Mouse (Mus musculus) liver, postnatal 0 days (tissue): ENCODE results near the gene 1600014C10Rik. TPM values are rescaled to one million over a fixed set of nuclear protein-coding genes. Genes with fewer than 3 reads are reported as not detected.

ENCODE experiments used
- ATAC-seq: fragments of 200-750 bp; cut with Nextera tagmentation; 2 replicates; pipeline ENCODE4 v1.8.0; 2017; ENCODE audit warnings: mild to moderate bottlenecking, moderate library complexity
- DNase-seq: peaks from one replicate; pipeline ENCODE4 v3.0.0-alpha.2; 2016
- H3K27ac ChIP-seq: fragments of 300-500 bp; sonication (generic); 2 replicates; pipeline ENCODE4 v1.5.1; 2014; ENCODE audit warnings: antibody characterized with exemption, moderate library complexity, mild to moderate bottlenecking, low read depth
- H3K27me3 ChIP-seq: fragments of 300-500 bp; sonication (generic); 2 replicates; pipeline ENCODE4 v1.6.1; 2014; ENCODE audit warnings: low read length, control low read depth, mixed read lengths; ENCODE audit not compliant: insufficient read depth
- H3K36me3 ChIP-seq: fragments of 300-500 bp; sonication (generic); replicated peaks from 2 replicates; pipeline ENCODE4 v1.6.1; 2014; ENCODE audit warnings: mild to moderate bottlenecking, control low read depth, low read length, moderate library complexity, mixed read lengths; ENCODE audit not compliant: insufficient read depth
- H3K4me1 ChIP-seq: fragments of 300-500 bp; sonication (generic); 2 replicates; pipeline ENCODE4 v1.6.1; 2014; ENCODE audit warnings: antibody characterized with exemption, mild to moderate bottlenecking, control low read depth; ENCODE audit not compliant: insufficient read depth
- H3K4me2 ChIP-seq: fragments of 300-500 bp; sonication (generic); 2 replicates; pipeline ENCODE4 v1.6.1; 2014; ENCODE audit warnings: low read depth, mild to moderate bottlenecking, low read length, moderate library complexity, mixed read lengths
- H3K4me3 ChIP-seq: fragments of 300-500 bp; sonication (generic); 2 replicates; pipeline ENCODE4 v1.5.1; 2014; ENCODE audit warnings: low read depth, low read length
- H3K9ac ChIP-seq: fragments of 300-500 bp; sonication (generic); replicated peaks from 2 replicates; pipeline ENCODE4 v1.6.1; 2014; ENCODE audit warnings: mild to moderate bottlenecking, moderate library complexity
- H3K9me3 ChIP-seq: fragments of 300-500 bp; sonication (generic); 2 replicates; pipeline ENCODE4 v1.6.1; 2016; ENCODE audit warnings: mild to moderate bottlenecking, control low read depth, low read length, mixed read lengths
- CTCF ChIP-seq: sonication (generic); IDR thresholded peaks from 2 replicates; pipeline ENCODE4 v1.5.1; 2016; ENCODE audit warnings: antibody characterized with exemption, low read depth
- EP300 ChIP-seq: IDR thresholded peaks from 2 replicates; pipeline ENCODE4 v1.6.1; 2016; ENCODE audit warnings: antibody characterized with exemption, low read depth, mild to moderate bottlenecking
- WGBS: fragments of 180-500 bp; shearing (Covaris S2); extraction: QIAGEN DNeasy Blood & Tissue Kit; methylation state at CpG from one replicate; pipeline ENCODE4 v1.1.7; 2014; ENCODE audit not compliant: insufficient replicate concordance; 5-methylcytosine and 5-hydroxymethylcytosine counted together
- polyA plus RNA-seq: library from polyadenylated mRNA; unstranded; fragments of >200 nt; fragmentation: Nextera tagmentation; extraction: Ambion mirVana; gene quantifications from 2 replicates; pipeline ENCODE4 v1.2.1, GENCODE M21; 2015

Gene 1600014C10Rik
- polyA plus RNA-seq, 1 experiment from 2014 or later = 78.1 TPM

- H3K4me3 ChIP-seq = peak overlapping the region; percentile 64
- no peaks in the 10 kb centered on the region for H3K36me3 ChIP-seq
- no peaks in the 10 kb centered on the region for H3K9me3 ChIP-seq
- peak overlapping the region; percentile 70 for H3K9ac ChIP-seq
- peaks cover 10% of the 10 kb centered on the region for H3K4me1 ChIP-seq
- no peaks in the 10 kb centered on the region for H3K27me3 ChIP-seq
- TF ChIP-seq EP300 = no peak
- TF ChIP-seq CTCF = 0 out of 2 replicates have a peak, but pooled peaks have one; percentile 6
- 1% methylated on average over 25 of the region's 25 CpGs for WGBS
- ATAC-seq = peak; percentile 37
- DNase-seq = peak; percentile 52
- H3K4me2 ChIP-seq = peak overlapping the region; percentile 88
- peak overlapping the region; percentile 17 for H3K27ac ChIP-seq
Measured at GRCm38 (mm10) chr7:38227181-38227899, 44.3 kb downstream of the 1600014C10Rik start.

GRCm38 (mm10) chr7:38227900-38228298, 44.9 kb downstream of the 1600014C10Rik start, which contains the start of gene Plekhf1:
Gene Plekhf1 (minus strand): TSS chr7:38228016.
- H3K27ac ChIP-seq = peak within 1 kb of the TSS; percentile 17
- WGBS = under 1% methylated on average over 32 of the region's 36 CpGs
- no peaks in the 10 kb centered on the region for H3K9me3 ChIP-seq

GRCm38 (mm10) chr7:38228329-38228728, 45.3 kb downstream of the 1600014C10Rik start:
- WGBS = 28% methylated on average over 8 of the region's 8 CpGs
- TF ChIP-seq EP300 = no peak
- TF ChIP-seq CTCF = no peak
- no peak for ATAC-seq

More at GRCm38 (mm10) chr7:38227900-38228298, 44.9 kb downstream of the 1600014C10Rik start, which contains the start of gene Plekhf1:
- no peaks in the 10 kb centered on the region for H3K27me3 ChIP-seq
- TF ChIP-seq CTCF = no peak
- no peak for TF ChIP-seq EP300
- H3K4me3 ChIP-seq = peak within 1 kb of the TSS; percentile 64
- H3K4me2 ChIP-seq = peak within 1 kb of the TSS; percentile 88
- peaks cover 10% of the 10 kb centered on the region for H3K4me1 ChIP-seq
- peak; percentile 94 for ATAC-seq
- no peaks in the 10 kb centered on the region for H3K36me3 ChIP-seq
- peak; percentile 89 for DNase-seq
- peak within 1 kb of the TSS; percentile 70 for H3K9ac ChIP-seq

GRCm38 (mm10) chr7:38230285-38230684, 47.3 kb downstream of the 1600014C10Rik start:
- peak overlapping the region; percentile 19; the same call in 1 of the 2 replicates for H3K27ac ChIP-seq
- DNase-seq = no peak
- H3K4me2 ChIP-seq = no peak overlapping the region
- H3K4me1 ChIP-seq = peaks cover 6% of the 10 kb centered on the region
- H3K9ac ChIP-seq = no peak overlapping the region
- no peaks in the 10 kb centered on the region for H3K9me3 ChIP-seq
- TF ChIP-seq CTCF (no peak), EP300 (no peak)
- no peaks in the 10 kb centered on the region for H3K27me3 ChIP-seq
- H3K36me3 ChIP-seq = no peaks in the 10 kb centered on the region
- no peak for ATAC-seq
- WGBS = 34% methylated on average over 8 of the region's 8 CpGs
- no peak overlapping the region for H3K4me3 ChIP-seq

More at GRCm38 (mm10) chr7:38228329-38228728, 45.3 kb downstream of the 1600014C10Rik start:
- H3K4me1 ChIP-seq = peaks cover 10% of the 10 kb centered on the region
- H3K4me2 ChIP-seq = peak overlapping the region; percentile 88
- no peak overlapping the region for H3K27ac ChIP-seq
- DNase-seq = no peak
- H3K9me3 ChIP-seq = no peaks in the 10 kb centered on the region
- peak overlapping the region; percentile 64 for H3K4me3 ChIP-seq
- H3K36me3 ChIP-seq = no peaks in the 10 kb centered on the region
- no peaks in the 10 kb centered on the region for H3K27me3 ChIP-seq
- no peak overlapping the region for H3K9ac ChIP-seq

GRCm38 (mm10) chr7:38236400-38237105, 53.5 kb downstream of the 1600014C10Rik start:
- H3K4me1 ChIP-seq = no peaks in the 10 kb centered on the region
- no peak overlapping the region for H3K9ac ChIP-seq
- ATAC-seq (peak; percentile 38; the same call in 1 of the 2 replicates), DNase-seq (no peak)
- TF ChIP-seq CTCF (no peak), EP300 (no peak)
- H3K36me3 ChIP-seq = no peaks in the 10 kb centered on the region
- H3K4me2 ChIP-seq = no peak overlapping the region; the same call in 1 of the 2 replicates
- no peak overlapping the region for H3K27ac ChIP-seq
- no peak overlapping the region for H3K4me3 ChIP-seq
- no peaks in the 10 kb centered on the region for H3K27me3 ChIP-seq
- no peaks in the 10 kb centered on the region for H3K9me3 ChIP-seq
- WGBS = 37% methylated on average over 11 of the region's 11 CpGs

- H3K27me3 ChIP-seq = no peaks in the 10 kb centered on the region
- DNase-seq = no peak
- ATAC-seq = peak; percentile 40; the same call in 1 of the 2 replicates
Measured at GRCm38 (mm10) chr7:38237140-38237539, 54.1 kb downstream of the 1600014C10Rik start.

More at GRCm38 (mm10) chr7:38237140-38237539, 54.1 kb downstream of the 1600014C10Rik start:
- Histone ChIP-seq H3K27ac (no peak overlapping the region), H3K4me2 (no peak overlapping the region), H3K36me3 (no peaks in the 10 kb centered on the region), H3K4me1 (no peaks in the 10 kb centered on the region), H3K9ac (no peak overlapping the region), H3K9me3 (no peaks in the 10 kb centered on the region), H3K4me3 (no peak overlapping the region)
- TF ChIP-seq CTCF (no peak), EP300 (no peak)
